Mouse (Mus musculus): ENCODE data around the gene Dguok. TPM values are rescaled to one million over a fixed set of nuclear protein-coding genes. Genes with fewer than 3 reads are reported as not detected.

The Dguok gene
- polyA plus RNA-seq, 1 experiment: 39.5 TPM

DNA sequence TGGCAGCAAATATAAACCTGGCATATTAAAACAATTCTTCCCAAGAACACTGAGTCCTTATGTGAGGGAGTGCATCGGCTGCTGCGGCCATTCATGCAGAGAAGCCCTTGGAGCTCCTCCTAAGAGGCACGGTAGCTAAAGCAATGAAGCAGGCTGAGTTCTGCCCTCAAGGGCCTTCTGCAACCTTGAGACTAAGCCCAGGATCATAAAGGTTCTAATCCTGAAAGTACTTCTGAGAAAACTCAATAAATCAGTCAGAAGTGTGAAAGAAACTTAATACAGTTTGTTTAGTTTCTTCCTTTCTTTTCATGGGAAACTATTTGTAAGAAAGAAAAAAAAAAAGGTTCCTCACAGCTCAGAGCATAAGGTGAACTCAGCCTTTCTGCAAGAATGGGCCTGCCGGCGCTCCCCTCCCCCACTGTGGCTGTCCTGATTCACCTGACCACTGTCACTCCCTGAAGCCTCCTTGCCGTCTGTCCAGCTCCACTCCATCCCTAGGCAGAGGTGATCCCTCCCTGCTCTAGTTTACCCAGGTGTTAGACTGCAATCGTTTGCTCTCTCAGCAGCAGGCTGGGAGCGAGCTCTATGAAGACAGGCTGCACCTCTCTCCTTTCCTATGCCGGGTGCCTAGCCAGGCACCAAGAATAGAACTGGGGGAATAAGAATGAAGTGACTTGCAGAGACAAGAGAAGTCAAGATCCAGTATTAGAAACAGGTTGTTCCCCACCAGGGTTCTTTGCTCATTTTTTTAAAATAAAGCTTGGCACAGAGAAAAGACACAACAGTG, 5.1 kb downstream of the Dguok start:
- 63% methylated on average over 9 of the region's 9 CpGs for WGBS
- DNase-seq (ENCODE audit: low read depth, low spot score): no peak

DNA sequence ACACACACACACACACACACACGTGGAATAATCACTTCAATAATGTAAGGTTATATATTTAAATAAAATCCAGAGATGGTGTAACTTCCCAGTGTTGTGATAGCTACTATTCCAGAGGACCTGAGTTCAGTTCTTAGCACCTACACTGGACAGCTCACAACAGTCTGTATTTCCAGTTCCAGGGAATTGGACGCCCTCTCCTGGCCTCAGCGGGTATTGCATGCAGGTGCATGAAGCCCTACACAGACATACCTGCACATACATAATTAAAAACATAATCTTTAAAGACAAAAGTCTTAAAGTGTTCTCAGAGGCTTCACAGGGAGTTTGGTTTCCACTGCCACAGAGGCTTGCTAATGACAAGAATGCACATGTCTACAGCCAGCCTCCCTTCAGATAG, 6.3 kb downstream of the Dguok start:
- WGBS: 64% methylated on average over 3 of the region's 3 CpGs
- DNase-seq (ENCODE audit: low read depth, low spot score): no peak

DNA sequence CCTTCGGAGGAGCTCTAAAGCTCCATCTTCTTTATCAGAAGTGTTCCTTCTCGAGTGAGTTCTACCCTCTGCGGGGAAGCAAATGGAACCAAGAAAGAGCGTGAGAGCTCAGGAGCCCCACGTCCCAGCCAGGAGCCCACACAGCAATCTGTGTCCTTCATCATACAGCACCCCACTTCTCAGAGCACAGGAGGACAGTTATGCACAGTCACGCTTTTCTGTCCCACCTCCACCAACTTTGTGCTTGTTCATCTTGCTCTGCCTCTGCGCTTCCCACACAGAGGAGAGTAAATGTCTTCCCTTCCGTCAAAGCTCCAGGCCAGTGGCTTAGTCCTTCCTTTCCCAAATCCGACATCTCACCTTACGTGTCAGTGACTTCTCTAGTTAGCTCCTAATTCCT, 7.7 kb downstream of the Dguok start:
- 97% methylated on average over 10 of the region's 10 CpGs for WGBS
- no peak for DNase-seq (ENCODE audit: low read depth, low spot score)

DNA sequence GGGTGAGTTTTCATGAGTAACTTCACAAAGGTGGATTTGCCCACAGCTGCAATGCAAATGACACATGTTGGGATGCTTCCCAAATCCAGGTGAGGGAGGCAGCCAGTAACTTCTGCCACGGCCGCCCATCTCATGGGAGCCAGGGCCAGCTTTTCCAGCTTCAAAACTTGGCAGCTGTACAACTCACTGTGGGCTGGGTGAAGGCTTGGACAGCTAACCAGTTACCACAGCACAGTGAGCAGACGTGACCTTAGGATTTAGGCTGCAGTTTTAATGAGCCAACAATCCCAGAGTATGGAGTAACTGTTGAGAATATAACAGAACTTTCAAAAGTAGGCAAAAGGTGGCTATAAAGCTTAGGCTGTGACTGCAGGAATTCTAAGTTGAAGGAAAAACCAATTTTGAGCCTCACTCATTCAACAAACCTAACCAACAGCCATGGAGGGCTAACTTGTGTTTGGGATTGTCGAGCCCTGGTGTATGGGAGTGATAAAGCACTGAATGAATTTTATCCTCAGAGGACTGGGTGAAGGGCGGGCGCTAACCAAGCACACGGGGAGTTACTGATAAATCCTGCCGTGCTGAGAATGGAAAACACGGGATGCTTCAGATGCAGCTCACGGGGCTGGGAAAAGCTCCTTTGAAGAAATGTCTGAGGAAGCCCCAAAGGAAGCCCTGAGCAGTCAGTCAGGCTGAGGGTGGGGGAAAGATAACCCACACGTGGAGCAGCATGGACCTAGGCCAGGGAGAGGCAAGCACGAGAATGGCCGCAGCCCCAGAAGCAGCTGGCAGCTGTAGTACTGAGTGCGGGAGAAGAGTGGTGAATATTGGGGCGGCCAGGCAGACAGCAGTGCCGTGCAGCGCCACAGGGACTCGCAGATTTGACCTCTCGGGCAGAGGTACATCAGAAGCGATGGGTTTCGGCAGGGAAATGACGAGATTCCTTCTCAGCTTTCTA, 9.7 kb downstream of the Dguok start:
- no peak for DNase-seq (ENCODE audit: low read depth, low spot score)
- WGBS: 76% methylated on average over 22 of the region's 22 CpGs

DNA sequence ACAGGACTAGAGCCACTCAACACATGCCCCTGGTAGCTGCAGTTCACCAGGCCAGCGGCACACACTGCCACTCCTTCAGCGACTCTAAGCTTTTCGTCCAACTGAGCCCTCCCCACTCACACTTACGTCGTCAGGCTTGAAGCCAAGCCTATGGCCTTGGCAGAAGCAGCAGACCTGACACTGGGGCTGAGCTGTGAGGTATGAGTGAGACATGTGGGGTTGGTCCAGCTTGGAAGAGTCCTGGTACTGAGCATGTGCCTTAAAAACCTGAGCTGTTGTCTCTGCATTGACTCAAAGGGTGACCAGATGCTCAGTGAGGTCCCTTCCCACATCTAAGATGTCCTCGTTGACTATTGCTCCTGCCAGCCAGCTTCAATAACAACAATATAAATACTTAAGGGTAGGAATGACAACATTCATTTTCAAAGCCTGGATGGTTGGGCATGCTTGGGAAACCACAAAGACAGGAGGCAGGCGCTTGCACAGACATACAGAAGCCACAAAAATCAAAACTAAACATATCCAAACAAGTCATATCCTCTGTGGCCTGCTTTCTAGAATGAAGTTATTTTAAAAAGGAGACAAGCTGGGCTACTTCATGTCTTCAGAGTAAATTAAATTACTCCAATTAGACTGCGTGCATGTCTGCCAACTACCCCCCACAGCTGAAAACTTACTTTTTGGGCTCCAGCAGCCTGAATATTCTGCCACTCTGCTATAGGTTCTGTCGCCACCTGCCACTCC, 10.6 kb downstream of the Dguok start:
- no peak for DNase-seq (ENCODE audit: low read depth, low spot score)
- 74% methylated on average over 9 of the region's 9 CpGs for WGBS

DNA sequence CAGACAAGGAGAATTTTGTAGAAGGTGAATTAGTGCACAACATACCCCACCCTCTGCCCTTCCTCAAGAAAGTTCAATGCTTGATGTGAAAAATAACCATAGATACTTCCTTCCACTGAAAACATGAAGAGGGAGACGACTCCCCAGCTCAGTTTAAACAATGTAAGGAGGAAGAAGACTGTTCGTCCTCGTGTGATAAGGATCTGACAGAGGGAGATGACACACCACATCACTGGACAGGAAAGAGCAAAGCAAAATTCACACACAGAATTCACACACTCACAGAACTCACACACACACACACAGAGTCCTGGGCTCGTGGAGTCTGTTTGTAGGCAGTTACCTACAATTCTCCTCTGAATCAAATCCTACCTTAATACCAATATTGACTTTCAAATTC, 16.1 kb downstream of the Dguok start:
- no peak for DNase-seq (ENCODE audit: low read depth, low spot score)
- 45% methylated on average over 4 of the region's 4 CpGs for WGBS

DNA sequence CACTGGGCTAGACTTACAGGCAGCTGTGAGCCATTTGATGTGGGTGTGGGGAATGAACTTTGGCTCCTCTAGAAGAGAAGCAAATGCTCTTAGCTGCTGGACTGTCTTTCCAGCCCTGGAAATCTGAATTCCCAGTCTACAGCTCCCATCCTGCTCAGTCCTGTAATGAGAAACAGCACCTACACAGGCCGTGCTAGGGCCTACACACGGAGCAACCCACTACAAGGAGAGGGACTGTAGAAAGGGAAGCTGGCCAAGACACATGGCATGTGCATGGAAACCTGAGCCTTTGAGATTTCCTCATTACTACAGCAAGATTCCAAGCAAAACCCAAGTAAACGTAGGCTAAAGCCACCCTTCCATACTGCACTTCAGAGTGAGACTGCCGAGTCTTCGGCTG, 18.6 kb downstream of the Dguok start:
- DNase-seq (ENCODE audit: low read depth, low spot score): no peak
- WGBS: 79% methylated on average over 5 of the region's 5 CpGs

DNA sequence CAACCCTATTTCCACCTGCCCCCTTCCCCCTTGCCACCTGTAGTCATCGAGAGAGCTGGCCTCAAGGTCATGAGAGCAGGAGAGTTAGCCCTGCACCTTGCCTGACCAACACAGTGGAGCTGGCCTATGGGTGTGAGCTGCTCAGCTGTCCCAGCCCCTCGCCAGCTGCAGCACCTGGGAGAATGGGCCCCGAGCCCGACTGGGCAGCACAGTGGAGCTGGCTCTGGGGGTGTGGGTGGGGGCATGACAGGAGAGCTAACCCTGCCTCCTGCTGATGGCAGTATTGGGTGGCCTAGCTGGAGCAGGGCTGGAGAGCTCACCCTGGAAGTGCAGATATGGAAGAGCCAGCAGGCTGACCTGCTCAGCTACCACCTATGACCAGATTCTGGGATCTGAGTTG, 19.5 kb downstream of the Dguok start:
- DNase-seq (ENCODE audit: low read depth, low spot score): no peak
- WGBS: 82% methylated on average over 4 of the region's 4 CpGs

DNA sequence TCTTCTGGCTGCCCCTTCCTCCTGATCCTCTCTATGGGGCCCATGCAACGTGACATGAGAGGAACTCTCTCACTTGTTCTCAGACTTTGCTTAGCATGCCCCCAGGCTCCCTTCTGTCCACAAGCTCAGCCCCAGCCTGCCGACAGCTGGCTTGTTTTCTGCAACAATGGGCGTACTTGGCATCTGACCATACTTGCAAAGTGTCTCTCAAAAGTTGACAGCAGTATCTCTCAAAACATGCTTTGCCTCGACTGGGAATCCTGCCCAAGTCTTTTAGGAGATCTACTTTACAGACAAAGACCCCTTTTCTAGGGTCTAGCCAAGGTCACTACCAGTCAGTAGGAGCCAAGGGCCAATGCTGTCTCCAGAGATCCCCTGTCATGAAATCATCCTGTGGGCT, 20.9 kb downstream of the Dguok start:
- 81% methylated on average over 4 of the region's 4 CpGs for WGBS

DNA sequence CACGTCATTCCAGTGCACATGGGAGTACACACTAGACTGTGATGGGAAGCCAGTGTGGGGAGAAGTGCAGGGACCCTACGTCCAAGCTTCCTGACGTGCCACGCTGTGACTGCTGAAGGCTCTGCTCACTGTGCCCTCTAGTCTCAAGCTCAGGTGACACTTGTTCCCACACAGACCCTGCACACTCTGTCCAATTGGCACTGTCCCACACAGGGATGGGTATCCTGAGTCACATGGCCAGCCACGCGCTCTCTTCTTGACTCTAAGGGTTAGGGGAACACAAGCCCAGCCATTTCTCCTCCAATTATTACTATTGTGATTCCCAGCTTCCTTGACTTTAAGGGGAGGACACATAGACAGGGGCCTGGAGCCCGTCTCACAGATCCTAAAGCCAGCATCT, 23.0 kb downstream of the Dguok start:
- DNase-seq (ENCODE audit: low read depth, low spot score): no peak
- 96% methylated on average over 7 of the region's 7 CpGs for WGBS

More for the DNA sequence above, 20.9 kb downstream of the Dguok start:
- DNase-seq (ENCODE audit: low read depth, low spot score): no peak

DNA sequence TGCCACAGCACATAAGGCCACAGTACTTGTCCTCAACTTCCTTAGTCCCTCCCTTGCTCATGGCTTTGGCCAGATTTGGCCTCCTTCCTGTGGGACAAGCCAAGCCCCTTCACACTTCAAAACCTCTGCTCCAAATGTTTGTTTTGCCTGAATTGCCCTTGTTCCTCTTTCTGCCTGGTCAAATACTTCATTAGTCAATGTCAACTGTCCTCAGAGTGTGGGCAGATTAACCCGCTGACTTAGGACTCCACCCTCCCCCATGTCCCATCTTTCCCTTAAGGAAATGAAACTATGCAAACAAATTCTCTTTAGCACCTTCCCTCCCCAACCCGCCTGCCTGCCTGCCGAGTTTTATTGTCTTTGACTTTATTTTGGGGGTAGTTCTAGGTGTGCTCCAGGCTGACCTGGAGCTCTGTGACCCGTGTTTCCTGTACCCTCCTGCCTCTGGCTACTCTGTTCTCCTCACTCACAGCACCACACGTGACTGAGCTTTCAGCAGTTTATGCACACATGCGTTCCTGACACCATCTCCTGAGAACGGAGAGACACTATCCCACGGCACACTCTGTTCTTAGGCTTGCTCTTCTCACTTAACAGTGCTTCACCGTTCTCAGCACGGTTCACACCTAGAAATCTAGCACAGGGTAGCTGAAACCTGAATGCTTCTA, 24.2 kb downstream of the Dguok start:
- DNase-seq (ENCODE audit: low read depth, low spot score): no peak
- 18% methylated on average over 10 of the region's 10 CpGs for WGBS

DNA sequence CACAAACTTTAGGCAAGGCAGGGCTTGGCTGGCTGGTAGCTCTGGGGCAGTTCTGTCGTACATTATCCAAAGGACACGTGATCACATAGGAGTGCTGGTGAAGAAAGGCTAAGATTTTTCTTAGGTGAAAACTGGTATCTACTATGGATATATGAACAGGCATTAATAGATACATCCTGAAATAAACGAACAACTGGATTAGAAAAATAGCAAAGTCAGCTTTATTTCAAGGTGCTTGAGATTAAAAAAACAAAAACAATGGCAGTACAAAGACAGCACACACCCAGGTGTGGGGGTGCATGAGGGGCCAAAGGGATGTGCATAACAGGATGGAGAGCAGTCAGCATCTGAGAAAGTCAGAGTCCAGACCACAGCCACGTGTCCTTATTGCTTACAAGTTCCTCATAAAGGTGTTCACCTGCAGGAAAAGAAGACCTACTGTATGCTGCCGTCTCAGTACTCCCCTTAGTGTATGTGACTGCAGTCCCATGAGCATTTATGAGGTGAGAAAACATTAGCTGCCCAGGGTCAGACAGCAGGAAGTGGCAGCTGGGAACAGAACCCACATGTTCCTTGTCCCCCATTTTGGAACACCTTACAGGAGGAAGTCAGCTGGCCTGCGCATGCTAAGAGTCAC, 26.6 kb downstream of the Dguok start:
- no peak for DNase-seq (ENCODE audit: low read depth, low spot score)
- 77% methylated on average over 6 of the region's 6 CpGs for WGBS

DNA sequence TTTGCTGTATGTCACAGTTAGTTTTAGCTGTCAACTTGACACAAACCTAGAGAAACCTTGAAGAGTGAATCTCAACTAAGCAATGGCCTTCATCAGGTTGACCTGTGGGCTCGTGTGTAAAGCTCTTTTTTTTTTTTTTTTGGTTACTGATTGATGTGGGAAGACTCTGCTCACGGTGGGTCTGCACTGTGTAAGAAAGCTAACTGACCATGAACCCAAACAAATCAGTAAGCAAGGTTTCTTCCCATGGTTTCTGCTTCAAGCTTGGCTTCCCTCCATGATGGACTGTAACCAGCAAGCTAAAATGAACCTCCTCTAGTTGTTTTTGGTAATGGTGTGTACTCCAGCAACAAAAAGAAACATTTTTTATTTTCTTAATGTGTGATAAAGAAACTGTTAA, 27.6 kb downstream of the Dguok start:
- 68% methylated on average over 2 of the region's 2 CpGs for WGBS
- DNase-seq (ENCODE audit: low read depth, low spot score): no peak

DNA sequence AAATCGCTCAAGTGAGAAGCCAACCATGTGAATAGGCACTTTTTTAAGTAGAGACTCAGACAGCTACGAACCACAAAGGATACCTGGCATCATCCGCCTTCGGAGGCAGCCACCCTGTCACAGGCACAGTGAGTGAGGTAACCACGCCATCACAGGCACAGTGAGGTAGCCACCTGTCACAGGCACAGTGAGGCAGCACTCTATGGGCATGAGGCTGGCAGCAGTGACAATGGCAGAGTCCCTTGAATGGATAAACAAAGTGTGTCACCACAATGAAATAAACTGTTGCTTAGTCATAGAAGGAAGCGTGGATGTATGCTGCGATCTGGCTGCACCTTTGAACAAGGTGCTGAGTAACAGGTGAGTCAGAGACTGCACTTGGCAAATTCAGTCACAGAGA, 28.1 kb downstream of the Dguok start:
- WGBS: 74% methylated on average over 7 of the region's 7 CpGs

DNA sequence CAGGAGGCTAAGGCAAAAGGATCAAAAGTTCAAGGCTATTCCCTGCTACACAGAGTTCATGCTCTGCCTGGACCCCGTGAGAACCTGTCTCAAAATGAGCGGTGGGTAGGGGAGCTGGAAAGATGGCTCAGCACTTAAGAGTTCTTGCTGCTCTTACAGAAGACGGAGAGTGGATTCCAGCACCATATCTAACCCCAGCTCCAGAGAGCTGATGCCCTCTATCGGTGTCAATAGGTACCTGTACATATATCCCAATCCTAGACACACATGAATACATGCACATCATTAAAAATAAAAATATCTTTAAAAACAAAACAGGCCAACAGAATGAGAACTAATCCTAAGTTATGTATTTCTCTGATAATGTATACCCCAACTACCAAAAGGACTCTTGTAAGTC, 28.6 kb downstream of the Dguok start:
- 77% methylated on average over 4 of the region's 4 CpGs for WGBS
- DNase-seq (ENCODE audit: low read depth, low spot score): no peak

More for the DNA sequence above, 28.1 kb downstream of the Dguok start:
- no peak for DNase-seq (ENCODE audit: low read depth, low spot score)

DNA sequence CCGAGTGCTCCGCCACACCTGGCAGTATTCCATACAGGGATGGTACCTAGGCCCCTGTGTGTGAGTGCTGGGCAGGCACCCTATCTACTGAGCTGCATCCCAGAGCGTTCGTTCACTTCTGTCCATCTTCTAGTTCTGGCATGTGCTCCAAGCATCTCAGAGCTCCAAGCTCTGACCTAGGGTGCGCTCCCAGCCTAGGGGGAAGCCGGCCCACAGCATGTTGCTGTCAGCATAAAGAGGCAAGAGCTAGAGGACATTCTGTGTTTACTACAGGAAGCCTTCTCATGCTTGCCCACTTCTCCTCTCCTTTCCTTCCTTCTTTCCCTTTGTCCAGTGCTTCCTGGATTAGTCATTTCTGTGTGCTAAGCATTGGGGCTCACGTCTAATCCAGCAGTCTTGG, 31.3 kb downstream of the Dguok start:
- DNase-seq (ENCODE audit: low read depth, low spot score): no peak
- 69% methylated on average over 7 of the region's 7 CpGs for WGBS

DNA sequence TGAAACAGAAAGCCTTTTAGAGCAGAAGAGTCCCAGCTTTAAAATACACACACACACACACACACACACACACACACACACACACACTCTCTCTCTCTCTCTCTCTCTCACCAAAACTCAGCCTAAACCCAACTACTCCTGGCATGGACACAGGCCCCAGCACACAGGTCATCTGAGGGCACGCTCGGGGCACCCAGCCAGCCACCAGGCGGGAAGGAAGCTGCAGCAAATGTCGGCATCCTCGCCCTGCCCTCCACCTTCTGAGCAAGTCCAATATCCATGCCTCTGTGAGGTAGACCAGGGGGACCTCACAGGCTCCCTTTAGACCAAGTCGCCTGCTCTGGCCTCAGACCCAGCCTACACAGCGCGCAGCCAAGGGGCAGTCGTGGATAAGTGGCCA, 33.5 kb downstream of the Dguok start:
- WGBS: 44% methylated on average over 9 of the region's 9 CpGs
- no peak for DNase-seq (ENCODE audit: low read depth, low spot score)

DNA sequence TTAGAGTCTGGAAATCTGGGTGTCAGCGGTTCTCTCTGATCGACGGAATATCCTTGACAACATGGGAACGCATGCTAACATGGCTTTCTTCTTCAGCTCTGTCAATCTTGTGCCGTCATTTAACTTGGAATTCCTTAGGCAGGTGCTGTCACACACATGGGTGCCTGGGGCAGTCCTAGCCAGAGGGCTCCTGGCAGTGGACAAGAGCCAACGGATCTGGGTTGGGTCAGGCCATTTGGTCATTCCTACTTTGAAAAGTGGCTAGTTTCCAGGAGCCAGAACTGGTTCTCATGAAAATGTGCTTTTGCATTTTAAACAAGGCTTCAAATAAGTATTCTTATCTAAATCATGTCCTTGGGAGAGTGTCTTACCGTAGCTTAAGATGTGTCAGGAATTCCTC, 35.0 kb downstream of the Dguok start:
- no peak for DNase-seq (ENCODE audit: low read depth, low spot score)
- WGBS: 88% methylated on average over 7 of the region's 7 CpGs

DNA sequence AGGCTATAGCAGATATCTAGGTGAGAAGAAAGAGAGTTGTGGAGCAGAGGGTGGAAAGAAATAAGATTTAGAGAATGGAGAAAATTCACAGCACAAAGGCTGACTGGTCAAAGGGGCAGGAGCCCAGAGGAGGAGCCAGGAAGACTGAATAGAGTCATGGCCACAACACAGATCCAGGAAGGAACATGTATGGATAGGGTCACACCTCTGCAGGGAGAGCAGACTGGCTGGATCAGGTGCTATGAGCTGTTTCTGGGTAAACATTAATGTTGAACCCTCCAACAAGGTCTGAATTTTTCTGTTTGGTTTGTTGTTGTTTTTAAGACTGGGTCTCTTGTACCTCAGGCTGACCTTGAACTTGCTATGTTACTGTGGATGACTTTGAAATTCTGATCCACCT, 42.8 kb downstream of the Dguok start:
- DNase-seq (ENCODE audit: low read depth, low spot score): no peak

All from large intestine, adult 2 months (tissue).